Mouse (Mus musculus): ENCODE results near the gene B230118H07Rik. TPM values are rescaled to one million over a fixed set of nuclear protein-coding genes. Genes with fewer than 3 reads are reported as not detected.

B230118H07Rik gene
- polyA plus RNA-seq, 1 experiment from 2014 or later: 55.8 TPM

Other genes starting within 250 kb of the B230118H07Rik start
- 0.07 and 0.11 TPM in 2 replicates for gene Rag2, start 24.8 kb downstream of the B230118H07Rik start, polyA plus RNA-seq (2014; fragmentation: Nextera tagmentation; extraction: Ambion mirVana)
- 0.31 and 0.33 TPM in 2 replicates for gene Rag1, start within 50 bp of the B230118H07Rik start, polyA plus RNA-seq (2014; fragmentation: Nextera tagmentation; extraction: Ambion mirVana)
- 12.8 and 13.3 TPM in 2 replicates for gene Traf6, start 28.9 kb upstream of the B230118H07Rik start, polyA plus RNA-seq (2014; fragmentation: Nextera tagmentation; extraction: Ambion mirVana)
- 14.2 and 19.3 TPM in 2 replicates for gene Prr5l, start 233.5 kb upstream of the B230118H07Rik start, polyA plus RNA-seq (2014; fragmentation: Nextera tagmentation; extraction: Ambion mirVana)
- gene Commd9, start 236.7 kb upstream of the B230118H07Rik start, polyA plus RNA-seq (2014; fragmentation: Nextera tagmentation; extraction: Ambion mirVana): 61.7 and 70.2 TPM in 2 replicates

All from embryonic facial prominence, embryonic 14.5 days (tissue).